Mouse (Mus musculus) megakaryocyte-erythroid progenitor cell, adult 5-6 weeks (primary cell): ENCODE measurements around the gene Abca12. TPM values are rescaled to one million over a fixed set of nuclear protein-coding genes. Genes with fewer than 3 reads are reported as not detected.

Experiments
- ATAC-seq: replicated peaks from 2 replicates; pipeline ENCODE4 v1.8.0; 2016; ENCODE audit warnings: mild to moderate bottlenecking, inconsistent platforms; ENCODE audit not compliant: severe bottlenecking, poor library complexity, low FRiP score, low TSS enrichment
- total RNA-seq, 2 experiments: library from RNA; stranded (forward) in 1 of 2; stranded (reverse) in 1 of 2; fragments of 200-1000, 215-1000 nt in 1 of 2; fragments of >200 nt in 1 of 2; fragmentation: Nextera tagmentation in 1 of 2; gene quantifications; 2 replicates each; pipeline ENCODE4 v1.2.3; 2014 to 2017

Abca12 gene
- total RNA-seq (2014; fragmentation: Nextera tagmentation) = not detected in 2 replicates
- not detected in 2 replicates for total RNA-seq (2017)

GRCm38 (mm10) chr1:71414810-71415209 lies at the start of gene Abca12:
Gene Abca12, minus strand, starts transcription at chr1:71414910.
- ATAC-seq = no peak

GRCm38 (mm10) chr1:71457961-71458360 lies 43.3 kb upstream of the Abca12 start:
- peak; percentile 83 for ATAC-seq

GRCm38 (mm10) chr1:71447424-71447823 lies 32.7 kb upstream of the Abca12 start:
- ATAC-seq = no peak

- ATAC-seq = no peak
Observed at GRCm38 (mm10) chr1:71421741-71422333, 7.1 kb upstream of the Abca12 start.

GRCm38 (mm10) chr1:71418467-71418866 lies 3.8 kb upstream of the Abca12 start:
- ATAC-seq = no peak

- no peak for ATAC-seq
Observed at GRCm38 (mm10) chr1:71417951-71418350, 3.2 kb upstream of the Abca12 start.

GRCm38 (mm10) chr1:71414084-71414483 lies 626 bp downstream of the Abca12 start:
- no peak for ATAC-seq

GRCm38 (mm10) chr1:71413114-71413513 lies 1.6 kb downstream of the Abca12 start:
- no peak for ATAC-seq

GRCm38 (mm10) chr1:71407711-71408110 lies 7.0 kb downstream of the Abca12 start:
- ATAC-seq = no peak

- ATAC-seq = no peak
Observed at GRCm38 (mm10) chr1:71397635-71398034, 17.1 kb downstream of the Abca12 start.

GRCm38 (mm10) chr1:71396105-71396504 lies 18.6 kb downstream of the Abca12 start:
- no peak for ATAC-seq

GRCm38 (mm10) chr1:71394177-71394576 lies 20.5 kb downstream of the Abca12 start:
- no peak for ATAC-seq

- ATAC-seq = no peak
Observed at GRCm38 (mm10) chr1:71393489-71393888, 21.2 kb downstream of the Abca12 start.

- ATAC-seq = no peak
Observed at GRCm38 (mm10) chr1:71392463-71392862, 22.2 kb downstream of the Abca12 start.

GRCm38 (mm10) chr1:71386593-71386992 lies 28.1 kb downstream of the Abca12 start:
- no peak for ATAC-seq

- ATAC-seq = no peak
Observed at GRCm38 (mm10) chr1:71384098-71384497, 30.6 kb downstream of the Abca12 start.

- ATAC-seq = no peak
Observed at GRCm38 (mm10) chr1:71373090-71373489, 41.6 kb downstream of the Abca12 start.

GRCm38 (mm10) chr1:71370266-71370665 lies 44.4 kb downstream of the Abca12 start:
- ATAC-seq = no peak

- no peak for ATAC-seq
Observed at GRCm38 (mm10) chr1:71367770-71368169, 46.9 kb downstream of the Abca12 start.

- ATAC-seq = no peak
Observed at GRCm38 (mm10) chr1:71342861-71343554, 71.7 kb downstream of the Abca12 start.

- ATAC-seq = no peak
Observed at GRCm38 (mm10) chr1:71342261-71342594, 72.5 kb downstream of the Abca12 start.
